Mouse (Mus musculus): Measurements from ENCODE around the gene Capn1. TPM values are rescaled to one million over a fixed set of nuclear protein-coding genes. Genes with fewer than 3 reads are reported as not detected.

Gene Capn1
- polyA plus RNA-seq, 1 experiment from 2014 or later = 22.4 TPM

- no peak for ATAC-seq (ENCODE audit: insufficient number of reproducible peaks, low FRiP score, low TSS enrichment, low read depth)
- Histone ChIP-seq H3K4me2 (replicated peaks) (no peak overlapping the region), H3K9ac (no peak overlapping the region), H3K27ac (replicated peaks) (no peak overlapping the region), H3K4me1 (no peaks in the 10 kb centered on the region), H3K36me3 (no peaks in the 10 kb centered on the region), H3K9me3 (replicated peaks) (no peaks in the 10 kb centered on the region), H3K4me3 (replicated peaks) (no peak overlapping the region), H3K27me3 (no peaks in the 10 kb centered on the region)
These were observed 22.0 kb upstream of the Capn1 start for GRCm38 (mm10) chr19:6037695-6038094.

GRCm38 (mm10) chr19:6035966-6036585, 20.4 kb upstream of the Capn1 start:
- ATAC-seq (ENCODE audit: insufficient number of reproducible peaks, low FRiP score, low TSS enrichment, low read depth) = no peak
- Histone ChIP-seq H3K36me3 (no peaks in the 10 kb centered on the region), H3K4me2 (replicated peaks) (no peak overlapping the region), H3K27ac (replicated peaks) (no peak overlapping the region), H3K27me3 (no peaks in the 10 kb centered on the region), H3K4me1 (no peaks in the 10 kb centered on the region), H3K9ac (no peak overlapping the region), H3K9me3 (replicated peaks) (no peaks in the 10 kb centered on the region), H3K4me3 (replicated peaks) (no peak overlapping the region)
- WGBS = 55% methylated on average over 9 of the region's 9 CpGs

GRCm38 (mm10) chr19:6030520-6031280, 15.0 kb upstream of the Capn1 start:
- Histone ChIP-seq H3K4me1 (no peaks in the 10 kb centered on the region), H3K27me3 (no peaks in the 10 kb centered on the region)
- WGBS = 76% methylated on average over 14 of the region's 14 CpGs

GRCm38 (mm10) chr19:6029426-6029825, 13.7 kb upstream of the Capn1 start:
- Histone ChIP-seq H3K4me3 (replicated peaks) (no peak overlapping the region), H3K9me3 (replicated peaks) (no peaks in the 10 kb centered on the region), H3K36me3 (no peaks in the 10 kb centered on the region), H3K4me1 (no peaks in the 10 kb centered on the region), H3K9ac (no peak overlapping the region), H3K27ac (replicated peaks) (no peak overlapping the region), H3K27me3 (no peaks in the 10 kb centered on the region), H3K4me2 (replicated peaks) (no peak overlapping the region)
- ATAC-seq (ENCODE audit: insufficient number of reproducible peaks, low FRiP score, low TSS enrichment, low read depth) = no peak
- 77% methylated on average over 9 of the region's 9 CpGs for WGBS

More at GRCm38 (mm10) chr19:6030520-6031280, 15.0 kb upstream of the Capn1 start:
- no peak overlapping the region for H3K4me2 ChIP-seq (replicated peaks)
- no peaks in the 10 kb centered on the region for H3K9me3 ChIP-seq (replicated peaks)
- H3K27ac ChIP-seq (replicated peaks) = no peak overlapping the region
- no peak for ATAC-seq (ENCODE audit: insufficient number of reproducible peaks, low FRiP score, low TSS enrichment, low read depth)
- no peaks in the 10 kb centered on the region for H3K36me3 ChIP-seq
- no peak overlapping the region for H3K4me3 ChIP-seq (replicated peaks)
- H3K9ac ChIP-seq = no peak overlapping the region

GRCm38 (mm10) chr19:6028991-6029390, 13.3 kb upstream of the Capn1 start:
- no peak for ATAC-seq (ENCODE audit: insufficient number of reproducible peaks, low FRiP score, low TSS enrichment, low read depth)
- 56% methylated on average over 6 of the region's 6 CpGs for WGBS
- no peaks in the 10 kb centered on the region for H3K4me1 ChIP-seq

GRCm38 (mm10) chr19:6023930-6024329, 8.2 kb upstream of the Capn1 start:
- H3K4me1 ChIP-seq = no peaks in the 10 kb centered on the region
- 82% methylated on average over 7 of the region's 7 CpGs for WGBS
- no peak for ATAC-seq (ENCODE audit: insufficient number of reproducible peaks, low FRiP score, low TSS enrichment, low read depth)
- H3K36me3 ChIP-seq = no peaks in the 10 kb centered on the region
- H3K9ac ChIP-seq = no peak overlapping the region
- H3K4me3 ChIP-seq (replicated peaks) = no peak overlapping the region
- no peaks in the 10 kb centered on the region for H3K9me3 ChIP-seq (replicated peaks)
- H3K4me2 ChIP-seq (replicated peaks) = no peak overlapping the region
- H3K27me3 ChIP-seq = no peaks in the 10 kb centered on the region
- no peak overlapping the region for H3K27ac ChIP-seq (replicated peaks)

More at GRCm38 (mm10) chr19:6028991-6029390, 13.3 kb upstream of the Capn1 start:
- H3K9me3 ChIP-seq (replicated peaks) = no peaks in the 10 kb centered on the region
- no peak overlapping the region for H3K4me3 ChIP-seq (replicated peaks)
- H3K9ac ChIP-seq = no peak overlapping the region
- H3K36me3 ChIP-seq = no peaks in the 10 kb centered on the region
- H3K27me3 ChIP-seq = no peaks in the 10 kb centered on the region
- no peak overlapping the region for H3K4me2 ChIP-seq (replicated peaks)
- H3K27ac ChIP-seq (replicated peaks) = no peak overlapping the region

GRCm38 (mm10) chr19:6023059-6023458, 7.4 kb upstream of the Capn1 start:
- H3K9me3 ChIP-seq (replicated peaks) = no peaks in the 10 kb centered on the region
- no peak overlapping the region for H3K4me2 ChIP-seq (replicated peaks)
- WGBS = 59% methylated on average over 8 of the region's 8 CpGs
- ATAC-seq (ENCODE audit: insufficient number of reproducible peaks, low FRiP score, low TSS enrichment, low read depth) = no peak
- H3K4me1 ChIP-seq = no peaks in the 10 kb centered on the region
- H3K27ac ChIP-seq (replicated peaks) = no peak overlapping the region
- H3K27me3 ChIP-seq = no peaks in the 10 kb centered on the region
- no peak overlapping the region for H3K4me3 ChIP-seq (replicated peaks)
- H3K36me3 ChIP-seq = no peaks in the 10 kb centered on the region
- no peak overlapping the region for H3K9ac ChIP-seq

- H3K4me3 ChIP-seq (replicated peaks) = no peak overlapping the region
- no peak for ATAC-seq (ENCODE audit: insufficient number of reproducible peaks, low FRiP score, low TSS enrichment, low read depth)
- no peaks in the 10 kb centered on the region for H3K9me3 ChIP-seq (replicated peaks)
- peaks cover 17% of the 10 kb centered on the region for H3K4me1 ChIP-seq
- no peak overlapping the region for H3K9ac ChIP-seq
- H3K4me2 ChIP-seq (replicated peaks) = no peak overlapping the region
- WGBS = 60% methylated on average over 3 of the region's 3 CpGs
- H3K27me3 ChIP-seq = no peaks in the 10 kb centered on the region
- no peaks in the 10 kb centered on the region for H3K36me3 ChIP-seq
- no peak overlapping the region for H3K27ac ChIP-seq (replicated peaks)
These were observed 4.6 kb upstream of the Capn1 start for GRCm38 (mm10) chr19:6020276-6020675.

- Histone ChIP-seq H3K4me2 (replicated peaks) (no peak overlapping the region), H3K4me3 (replicated peaks) (no peak overlapping the region), H3K9me3 (replicated peaks) (no peaks in the 10 kb centered on the region), H3K9ac (no peak overlapping the region), H3K4me1 (peaks cover 31% of the 10 kb centered on the region), H3K27me3 (no peaks in the 10 kb centered on the region), H3K36me3 (no peaks in the 10 kb centered on the region), H3K27ac (replicated peaks) (no peak overlapping the region)
- 28% methylated on average over 15 of the region's 15 CpGs for WGBS
- ATAC-seq (ENCODE audit: insufficient number of reproducible peaks, low FRiP score, low TSS enrichment, low read depth) = no peak
These were observed 2.7 kb upstream of the Capn1 start for GRCm38 (mm10) chr19:6018142-6019089.

- peak overlapping the region; percentile 59 for H3K4me3 ChIP-seq (replicated peaks)
- H3K27ac ChIP-seq (replicated peaks) = no peak overlapping the region
- peak overlapping the region; percentile 90 for H3K4me2 ChIP-seq (replicated peaks)
- no peaks in the 10 kb centered on the region for H3K9me3 ChIP-seq (replicated peaks)
- no peaks in the 10 kb centered on the region for H3K36me3 ChIP-seq
- peaks cover 31% of the 10 kb centered on the region for H3K4me1 ChIP-seq
- WGBS = 37% methylated on average over 7 of the region's 7 CpGs
- no peak overlapping the region for H3K9ac ChIP-seq
- ATAC-seq (ENCODE audit: insufficient number of reproducible peaks, low FRiP score, low TSS enrichment, low read depth) = no peak
- H3K27me3 ChIP-seq = no peaks in the 10 kb centered on the region
These were observed 835 bp upstream of the Capn1 start for GRCm38 (mm10) chr19:6016532-6016931.

GRCm38 (mm10) chr19:6014991-6015510, 646 bp downstream of the Capn1 start:
- no peaks in the 10 kb centered on the region for H3K9me3 ChIP-seq (replicated peaks)
- H3K27ac ChIP-seq (replicated peaks) = peak overlapping the region; percentile 82
- H3K36me3 ChIP-seq = peaks cover 6% of the 10 kb centered on the region; the same call in 1 of the 2 replicates
- H3K4me1 ChIP-seq = peaks cover 31% of the 10 kb centered on the region
- H3K4me3 ChIP-seq (replicated peaks) = peak overlapping the region; percentile 59
- peak overlapping the region; percentile 64 for H3K9ac ChIP-seq
- H3K4me2 ChIP-seq (replicated peaks) = peak overlapping the region; percentile 90
- H3K27me3 ChIP-seq = no peaks in the 10 kb centered on the region
- ATAC-seq (ENCODE audit: insufficient number of reproducible peaks, low FRiP score, low TSS enrichment, low read depth) = peak; percentile 80
- WGBS = 3% methylated on average over 18 of the region's 18 CpGs
